Mouse (Mus musculus): Measurements from ENCODE around the gene Zfp790.
"Not testable (repeated sequence)": the region's sequence is repeated elsewhere in the genome, so short reads cannot be mapped to it uniquely, and the experiment has no call there.

The Zfp790 gene

DNA sequence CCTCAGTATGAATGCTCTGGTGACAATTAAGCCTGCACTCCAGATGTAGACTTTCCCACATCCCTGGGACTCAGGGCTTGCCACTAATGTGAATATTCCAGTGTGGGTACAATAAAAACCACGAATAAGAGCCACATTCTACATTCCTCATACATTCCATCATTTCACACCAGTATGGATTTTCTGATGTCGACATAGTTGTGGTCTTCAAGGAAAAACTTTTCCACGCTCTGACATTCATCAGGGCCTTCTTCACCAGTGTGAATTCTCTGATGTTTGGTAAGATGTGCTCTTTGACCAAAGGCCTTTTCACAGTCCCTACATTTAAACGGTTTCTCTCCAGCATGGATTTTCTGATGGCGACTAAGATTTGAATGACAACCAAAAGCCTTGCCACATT, 28.7 kb downstream of the Zfp790 start:
- no peak for DNase-seq

- no peak for DNase-seq
These were observed 36.9 kb downstream of the Zfp790 start for GRCm38 (mm10) chr7:29852831-29853218.

- DNase-seq = peak; percentile 91
These were observed 37.4 kb downstream of the Zfp790 start, which contains the start of gene Zfp940 for GRCm38 (mm10) chr7:29853219-29853842. Zfp940 (minus strand) TSS chr7:29853669.

- DNase-seq = peak; percentile 95
These were observed 43.9 kb downstream of the Zfp790 start, which contains the start of gene Zfp420 for GRCm38 (mm10) chr7:29859532-29860517. Zfp420 (plus strand) TSS chr7:29859979.

DNA sequence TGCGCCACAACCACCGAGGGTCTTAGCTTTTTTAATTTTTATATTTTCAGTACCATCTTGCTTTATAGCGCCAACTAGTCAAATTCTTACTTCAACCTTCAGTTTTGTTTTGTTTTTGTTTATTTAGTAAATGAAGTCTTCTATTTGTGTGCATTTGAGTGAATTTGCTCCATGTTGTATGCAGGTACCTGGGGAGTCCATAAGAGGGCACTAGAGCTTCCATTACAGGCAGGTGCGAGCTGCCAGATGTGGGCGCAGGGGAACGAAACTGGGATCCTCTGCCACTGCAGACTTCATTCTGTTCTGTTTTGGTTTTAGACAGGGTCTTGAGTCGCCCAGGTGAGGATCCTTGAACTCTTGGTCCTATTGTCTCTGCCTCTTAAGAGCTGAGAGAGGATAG, 45.7 kb downstream of the Zfp790 start:
- DNase-seq = peak; percentile 21

DNA sequence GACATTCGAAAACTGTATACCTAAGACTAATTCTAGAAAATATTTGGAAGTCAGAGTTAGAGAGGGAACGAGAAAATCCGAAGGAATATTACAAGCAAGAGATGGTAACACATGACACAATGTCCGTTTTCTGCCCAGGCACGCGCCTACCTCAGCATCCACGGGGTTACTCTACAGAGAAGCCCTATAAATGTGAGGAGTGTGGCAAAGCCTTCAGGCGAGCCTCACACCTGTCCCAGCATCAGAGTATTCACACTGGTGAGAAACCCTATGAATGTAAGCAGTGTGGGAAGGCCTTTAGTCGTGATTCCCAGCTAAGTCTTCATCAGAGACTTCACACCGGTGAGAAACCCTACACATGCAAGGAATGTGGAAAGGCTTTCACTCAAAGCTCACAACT, 58.3 kb downstream of the Zfp790 start:
- DNase-seq = no peak

- DNase-seq = not testable (repeated sequence)
These were observed 61.6 kb downstream of the Zfp790 start for GRCm38 (mm10) chr7:29877561-29877960.

GRCm38 (mm10) chr7:29880056-29880455, 64.1 kb downstream of the Zfp790 start:
- DNase-seq = no peak
